Mouse (Mus musculus): ENCODE data around the gene Dusp1. TPM values are rescaled to one million over a fixed set of nuclear protein-coding genes. Genes with fewer than 3 reads are reported as not detected.

Gene Dusp1
- polyA plus RNA-seq, 1 experiment from 2014 or later = 27.7 TPM

- ATAC-seq (ENCODE audit: low FRiP score, low TSS enrichment) (no peak), DNase-seq (ENCODE audit: low spot score) (no peak)
- Histone ChIP-seq H3K4me2 (replicated peaks; ENCODE audit: low read depth) (no peak overlapping the region), H3K36me3 (ENCODE audit: control insufficient read depth, insufficient read depth, low read length) (no peaks in the 10 kb centered on the region), H3K27me3 (ENCODE audit: control insufficient read depth, insufficient read depth, low read length) (no peaks in the 10 kb centered on the region), H3K27ac (replicated peaks) (no peak overlapping the region), H3K9ac (ENCODE audit: low read length) (no peak overlapping the region), H3K9me3 (ENCODE audit: control insufficient read depth, low read length) (no peaks in the 10 kb centered on the region), H3K4me3 (ENCODE audit: low read depth, low read length) (no peak overlapping the region), H3K4me1 (replicated peaks; ENCODE audit: control insufficient read depth, insufficient read depth) (peaks cover 28% of the 10 kb centered on the region)
- 86% methylated on average over 5 of the region's 5 CpGs for WGBS
- TF ChIP-seq CTCF (IDR thresholded peaks at IDR 0.05; ENCODE audit: low read depth) (no peak), EP300 (optimal IDR thresholded peaks at IDR 0.05) (no peak)
Observed at GRCm38 (mm10) chr17:26598845-26599244, 36.9 kb upstream of the Dusp1 start.

DNA sequence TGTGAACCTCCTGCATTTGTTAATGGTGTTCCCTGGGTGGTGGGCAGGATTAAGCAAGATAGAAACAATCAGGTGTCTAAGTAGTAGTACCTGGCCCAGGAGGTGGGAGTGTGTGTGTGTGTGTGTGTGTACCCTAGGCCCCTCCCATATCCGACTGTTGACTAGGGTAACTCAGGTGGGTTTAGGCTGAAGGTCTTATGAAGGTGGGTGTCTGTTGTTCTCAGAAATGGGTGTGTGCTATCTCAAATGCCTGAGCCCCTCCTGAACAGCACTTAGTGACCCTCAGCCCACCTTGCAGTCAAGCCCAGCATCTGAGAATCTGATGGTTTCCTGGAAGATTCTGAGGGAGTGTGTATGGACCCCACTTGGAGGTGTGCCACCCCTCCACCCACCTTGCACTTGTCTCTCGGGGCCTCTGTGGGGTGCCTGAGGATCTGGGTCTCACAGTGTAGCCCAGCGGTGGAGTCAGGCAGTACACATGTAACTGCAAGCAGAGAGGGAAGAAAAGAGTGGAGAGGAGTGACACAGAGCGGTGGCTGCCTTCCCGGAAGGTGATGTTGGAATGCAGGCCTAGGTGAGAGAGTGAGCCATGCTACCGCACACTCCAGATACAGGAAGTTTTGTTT is 35.0 kb upstream of the Dusp1 start:
- Histone ChIP-seq H3K9ac (ENCODE audit: low read length) (no peak overlapping the region), H3K4me3 (ENCODE audit: low read depth, low read length) (no peak overlapping the region), H3K27me3 (ENCODE audit: control insufficient read depth, insufficient read depth, low read length) (no peaks in the 10 kb centered on the region), H3K36me3 (ENCODE audit: control insufficient read depth, insufficient read depth, low read length) (no peaks in the 10 kb centered on the region), H3K9me3 (ENCODE audit: control insufficient read depth, low read length) (no peaks in the 10 kb centered on the region), H3K27ac (replicated peaks) (peak overlapping the region; percentile 91), H3K4me2 (replicated peaks; ENCODE audit: low read depth) (no peak overlapping the region), H3K4me1 (replicated peaks; ENCODE audit: control insufficient read depth, insufficient read depth) (peaks cover 27% of the 10 kb centered on the region)
- 52% methylated on average over 6 of the region's 6 CpGs for WGBS
- DNase-seq (ENCODE audit: low spot score) (peak; percentile 69), ATAC-seq (ENCODE audit: low FRiP score, low TSS enrichment) (peak; percentile 74)
- TF ChIP-seq CTCF (IDR thresholded peaks at IDR 0.05; ENCODE audit: low read depth) = peak; percentile 65
- no peak for TF ChIP-seq EP300 (optimal IDR thresholded peaks at IDR 0.05)

DNA sequence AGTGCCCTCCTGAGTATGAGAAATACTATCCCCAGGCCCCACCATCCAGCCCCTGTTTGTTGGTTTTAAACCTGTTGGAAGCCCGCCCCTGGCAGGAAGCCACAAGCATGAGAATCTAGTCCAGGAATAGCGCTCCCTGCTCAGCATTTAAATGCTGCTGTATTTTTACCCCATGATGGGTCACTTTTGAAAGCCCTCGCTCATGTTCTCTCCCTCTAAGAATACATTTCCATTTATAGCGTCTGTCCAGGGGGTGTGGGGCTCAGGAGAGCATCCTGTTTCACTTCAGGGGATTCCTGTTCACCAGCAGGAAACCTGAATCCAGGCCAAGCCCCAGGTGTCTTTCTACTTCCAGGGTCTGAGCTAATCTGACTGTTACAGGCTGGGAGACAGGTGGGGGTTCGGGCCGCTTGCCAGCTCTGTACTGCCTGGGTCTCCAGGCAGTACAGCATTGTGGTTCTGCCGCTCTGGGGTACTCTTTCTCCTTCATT is 34.3 kb upstream of the Dusp1 start:
- H3K4me1 ChIP-seq (replicated peaks; ENCODE audit: control insufficient read depth, insufficient read depth) = peaks cover 23% of the 10 kb centered on the region

DNA sequence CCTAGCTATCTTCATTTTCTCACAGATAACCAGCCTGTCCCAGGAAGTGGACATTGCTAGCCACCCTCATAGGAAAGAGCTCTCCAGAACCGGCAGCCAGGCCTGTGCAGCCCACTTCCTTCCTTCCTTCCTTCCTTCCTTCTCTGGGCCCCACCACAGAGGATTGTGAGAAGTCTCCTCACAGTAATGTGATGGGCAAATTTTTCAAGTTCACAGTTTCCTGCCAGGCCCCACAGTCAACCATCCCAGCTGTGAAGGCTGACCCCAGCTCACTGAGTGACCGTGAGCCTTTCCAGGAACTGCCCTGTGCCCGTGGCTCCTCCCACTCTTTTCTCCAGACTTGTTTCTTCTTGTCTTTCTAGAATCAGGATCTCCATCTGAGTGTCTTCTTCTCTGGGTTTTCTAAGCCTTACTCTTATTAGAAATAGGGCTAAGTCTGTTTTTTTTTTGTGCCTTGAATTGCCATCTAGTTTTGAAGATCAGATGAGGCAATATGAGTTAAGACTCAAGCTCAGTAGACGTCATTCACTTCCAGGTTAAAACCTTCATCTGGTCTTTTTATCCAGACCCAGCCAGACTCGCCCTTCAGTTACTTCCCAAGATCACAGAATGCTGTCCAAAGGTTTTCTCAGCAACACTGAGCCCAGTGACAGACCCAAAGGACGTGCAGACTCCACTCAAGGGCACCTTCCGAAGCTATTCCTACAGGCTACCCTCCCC is 33.7 kb upstream of the Dusp1 start:
- peaks cover 19% of the 10 kb centered on the region for H3K4me1 ChIP-seq (replicated peaks; ENCODE audit: control insufficient read depth, insufficient read depth)
- peak overlapping the region; percentile 91 for H3K27ac ChIP-seq (replicated peaks)
- H3K9me3 ChIP-seq (ENCODE audit: control insufficient read depth, low read length) = no peaks in the 10 kb centered on the region
- H3K4me2 ChIP-seq (replicated peaks; ENCODE audit: low read depth) = no peak overlapping the region
- ATAC-seq (ENCODE audit: low FRiP score, low TSS enrichment) = no peak; the same call in 1 of the 2 replicates
- WGBS = 37% methylated on average over 7 of the region's 7 CpGs
- H3K27me3 ChIP-seq (ENCODE audit: control insufficient read depth, insufficient read depth, low read length) = no peaks in the 10 kb centered on the region
- peak overlapping the region; percentile 43; the same call in 1 of the 2 replicates for H3K9ac ChIP-seq (ENCODE audit: low read length)
- no peak for TF ChIP-seq CTCF (IDR thresholded peaks at IDR 0.05; ENCODE audit: low read depth)
- TF ChIP-seq EP300 (optimal IDR thresholded peaks at IDR 0.05) = no peak
- no peak for DNase-seq (ENCODE audit: low spot score)
- H3K36me3 ChIP-seq (ENCODE audit: control insufficient read depth, insufficient read depth, low read length) = no peaks in the 10 kb centered on the region
- no peak overlapping the region for H3K4me3 ChIP-seq (ENCODE audit: low read depth, low read length)

More for the DNA sequence above, 34.3 kb upstream of the Dusp1 start:
- H3K27ac ChIP-seq (replicated peaks) = peak overlapping the region; percentile 91
- peak overlapping the region; percentile 5; the same call in 1 of the 2 replicates for H3K4me2 ChIP-seq (replicated peaks; ENCODE audit: low read depth)
- ATAC-seq (ENCODE audit: low FRiP score, low TSS enrichment) (peak; percentile 28; the same call in 1 of the 2 replicates), DNase-seq (ENCODE audit: low spot score) (peak; percentile 57)
- H3K27me3 ChIP-seq (ENCODE audit: control insufficient read depth, insufficient read depth, low read length) = no peaks in the 10 kb centered on the region
- 43% methylated on average over 7 of the region's 7 CpGs for WGBS
- TF ChIP-seq CTCF (IDR thresholded peaks at IDR 0.05; ENCODE audit: low read depth) (peak; percentile 9; the same call in 1 of the 2 replicates), EP300 (optimal IDR thresholded peaks at IDR 0.05) (no peak)
- no peaks in the 10 kb centered on the region for H3K9me3 ChIP-seq (ENCODE audit: control insufficient read depth, low read length)
- H3K36me3 ChIP-seq (ENCODE audit: control insufficient read depth, insufficient read depth, low read length) = no peaks in the 10 kb centered on the region
- no peak overlapping the region for H3K4me3 ChIP-seq (ENCODE audit: low read depth, low read length)
- peak overlapping the region; percentile 43; the same call in 1 of the 2 replicates for H3K9ac ChIP-seq (ENCODE audit: low read length)

DNA sequence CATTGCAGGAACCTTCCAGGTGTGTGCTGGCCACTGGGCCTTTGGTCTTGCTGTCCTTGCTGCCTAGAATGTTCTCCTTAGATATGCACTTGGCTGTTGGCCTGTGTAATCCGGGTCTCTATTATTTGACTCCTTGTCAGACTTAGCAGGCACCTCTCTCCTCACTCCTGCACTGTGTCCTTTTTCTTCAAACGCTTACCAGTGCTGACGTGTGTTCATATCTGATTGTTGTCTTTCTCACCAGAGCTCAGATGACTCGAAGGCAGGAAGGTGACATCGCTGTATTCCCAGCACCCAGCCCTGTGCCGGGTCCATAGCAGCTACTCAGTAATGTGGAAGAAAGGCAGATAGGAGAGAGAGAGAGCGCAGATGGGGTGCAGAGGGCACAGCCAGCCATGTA is 33.0 kb upstream of the Dusp1 start:
- Histone ChIP-seq H3K27ac (replicated peaks) (peak overlapping the region; percentile 91), H3K36me3 (ENCODE audit: control insufficient read depth, insufficient read depth, low read length) (no peaks in the 10 kb centered on the region), H3K4me3 (ENCODE audit: low read depth, low read length) (no peak overlapping the region), H3K4me2 (replicated peaks; ENCODE audit: low read depth) (no peak overlapping the region), H3K9ac (ENCODE audit: low read length) (peak overlapping the region; percentile 31; the same call in 1 of the 2 replicates), H3K9me3 (ENCODE audit: control insufficient read depth, low read length) (no peaks in the 10 kb centered on the region), H3K4me1 (replicated peaks; ENCODE audit: control insufficient read depth, insufficient read depth) (peaks cover 19% of the 10 kb centered on the region), H3K27me3 (ENCODE audit: control insufficient read depth, insufficient read depth, low read length) (no peaks in the 10 kb centered on the region)
- WGBS = 54% methylated on average over 7 of the region's 7 CpGs
- TF ChIP-seq EP300 (optimal IDR thresholded peaks at IDR 0.05) (no peak), CTCF (IDR thresholded peaks at IDR 0.05; ENCODE audit: low read depth) (no peak)
- ATAC-seq (ENCODE audit: low FRiP score, low TSS enrichment) (no peak), DNase-seq (ENCODE audit: low spot score) (no peak)

All from stomach, postnatal 0 days (tissue).